Mouse (Mus musculus): ENCODE measurements around the gene Cfap54.

Gene Cfap54

GRCm38 (mm10) chr10:92754359-92754758 lies 327.1 kb downstream of the Cfap54 start:
- DNase-seq (ENCODE audit: low spot score), result no peak

GRCm38 (mm10) chr10:92730339-92730738 lies 351.1 kb downstream of the Cfap54 start:
- DNase-seq (ENCODE audit: low spot score), result no peak

- no peak for DNase-seq (ENCODE audit: low spot score)
These were observed 352.7 kb downstream of the Cfap54 start for GRCm38 (mm10) chr10:92728723-92729122.

All from ovary, adult 18-20 months (tissue).